Mouse (Mus musculus): Measurements from ENCODE around the gene Eftud2. TPM values are rescaled to one million over a fixed set of nuclear protein-coding genes. Genes with fewer than 3 reads are reported as not detected.

The Eftud2 gene
- total and polyA plus RNA-seq, 3 experiments = 135 to 403 (median 216) TPM

GRCm38 (mm10) chr11:102834219-102834618 is 46.6 kb downstream of the Eftud2 start:
- Histone ChIP-seq H3K9ac (ENCODE audit: insufficient read depth, low read depth) (no peak overlapping the region), H3K4me2 (ENCODE audit: insufficient read depth, low read depth, poor library complexity, severe bottlenecking) (no peak overlapping the region), H3K36me3 (replicated peaks in 1 of 2; ENCODE audit: control insufficient read depth in 1 of 2, insufficient read depth in 1 of 2, low read length in 1 of 2) (peaks cover 25 to 44% of the 10 kb centered on the region in 2 experiments), H3K79me2 (replicated peaks; ENCODE audit: control insufficient read depth, extremely low read depth, insufficient read depth, poor library complexity, severe bottlenecking) (no peaks in the 10 kb centered on the region), H3K27me3 (replicated peaks) (peaks cover 12% of the 10 kb centered on the region), H3K27ac (ENCODE audit: insufficient read depth, low read depth) (no peak overlapping the region), H3K4me1 (ENCODE audit: control insufficient read depth in 1 of 2, insufficient read depth in 2 of 2) (peaks cover 0 to 19% of the 10 kb centered on the region in 2 experiments; a peak in 2 of 4 replicates), H3K4me3 (replicated peaks in 1 of 3; ENCODE audit: low read depth in 2 of 3, low read length in 2 of 3, poor library complexity in 1 of 3) (no peak overlapping the region), H3K9me3 (replicated peaks; ENCODE audit: low read length) (peaks cover under 1% of the 10 kb centered on the region)
- TF ChIP-seq IRF4 (IDR thresholded peaks at IDR 0.05; ENCODE audit: low read depth, low read length) = no peak
- TF ChIP-seq UBTF (IDR thresholded peaks at IDR 0.05; ENCODE audit: low read depth, low read length) = no peak
- no peak for TF ChIP-seq MXI1 (IDR thresholded peaks at IDR 0.05; ENCODE audit: low read depth, low read length)
- TF ChIP-seq GABPA (IDR thresholded peaks at IDR 0.05; ENCODE audit: insufficient replicate concordance, low read depth, low read length) = no peak
- no peak for TF ChIP-seq MYC (IDR thresholded peaks at IDR 0.05; ENCODE audit: low read depth, low read length)
- no peak for TF ChIP-seq ZNF384 (IDR thresholded peaks at IDR 0.05; ENCODE audit: low read depth, low read length)
- no peak for TF ChIP-seq CHD2 (IDR thresholded peaks at IDR 0.05; ENCODE audit: low read length)
- no peak for TF ChIP-seq NRF1 (IDR thresholded peaks at IDR 0.05; ENCODE audit: low read depth, low read length)
- TF ChIP-seq RAD21 (IDR thresholded peaks at IDR 0.05; ENCODE audit: low read depth, low read length) = no peak
- TF ChIP-seq USF2 (conservative IDR thresholded peaks at IDR 0.05; ENCODE audit: low read depth, low read length) = no peak
- no peak for TF ChIP-seq ZKSCAN1 (IDR thresholded peaks at IDR 0.05; ENCODE audit: borderline replicate concordance, low read depth, low read length)
- TF ChIP-seq CTCF (conservative IDR thresholded peaks at IDR 0.05 in 1 of 2, IDR thresholded peaks at IDR 0.05 in 1 of 2; ENCODE audit: low read depth in 2 of 2, low read length in 2 of 2) = no peak
- no peak for TF ChIP-seq SMC3 (IDR thresholded peaks at IDR 0.05; ENCODE audit: low read depth, low read length)
- no peak for DNase-seq (ENCODE audit: extremely low read depth)
- in situ Hi-C loops (cut with MboI; ENCODE audit: low pct_ligation_motif_present, low pct_unique_long_range_greater_than_20kb, low sequenced_read_pairs) (no loop called here), dilution Hi-C loops (cut with MboI; ENCODE audit: extremely low pct_ligation_motif_present, extremely low pct_unique_long_range_greater_than_20kb, low sequenced_read_pairs) (no loop called here)

GRCm38 (mm10) chr11:102832700-102833297 is 48.0 kb downstream of the Eftud2 start:
- H3K4me3 ChIP-seq (replicated peaks in 1 of 3; ENCODE audit: low read depth in 2 of 3, low read length in 2 of 3, poor library complexity in 1 of 3) = no peak overlapping the region
- TF ChIP-seq BHLHE40 (IDR thresholded peaks at IDR 0.05; ENCODE audit: low read depth, low read length) = peak; percentile 50
- TF ChIP-seq GABPA (IDR thresholded peaks at IDR 0.05; ENCODE audit: insufficient replicate concordance, low read depth, low read length) = no peak
- H3K4me1 ChIP-seq (ENCODE audit: control insufficient read depth in 1 of 2, insufficient read depth in 2 of 2) = peaks cover 0 to 9% of the 10 kb centered on the region in 2 experiments; a peak in 2 of 4 replicates
- DNase-seq (ENCODE audit: extremely low read depth) = no peak
- H3K9ac ChIP-seq (ENCODE audit: insufficient read depth, low read depth) = no peak overlapping the region
- peaks cover 12% of the 10 kb centered on the region for H3K27me3 ChIP-seq (replicated peaks)
- H3K9me3 ChIP-seq (replicated peaks; ENCODE audit: low read length) = peaks cover 7% of the 10 kb centered on the region
- no peak overlapping the region for H3K4me2 ChIP-seq (ENCODE audit: insufficient read depth, low read depth, poor library complexity, severe bottlenecking)
- dilution Hi-C loops (cut with MboI; ENCODE audit: extremely low pct_ligation_motif_present, extremely low pct_unique_long_range_greater_than_20kb, low sequenced_read_pairs) = no loop called here
- H3K27ac ChIP-seq (ENCODE audit: insufficient read depth, low read depth) = no peak overlapping the region
- in situ Hi-C loops (cut with MboI; ENCODE audit: low pct_ligation_motif_present, low pct_unique_long_range_greater_than_20kb, low sequenced_read_pairs) = no loop called here
- peaks cover 12 to 30% of the 10 kb centered on the region in 2 experiments for H3K36me3 ChIP-seq (replicated peaks in 1 of 2; ENCODE audit: control insufficient read depth in 1 of 2, insufficient read depth in 1 of 2, low read length in 1 of 2)
- H3K79me2 ChIP-seq (replicated peaks; ENCODE audit: control insufficient read depth, extremely low read depth, insufficient read depth, poor library complexity, severe bottlenecking) = no peaks in the 10 kb centered on the region
